Mouse (Mus musculus): ENCODE measurements around the gene Plekhg2.
"Not testable (repeated sequence)": the region's sequence is repeated elsewhere in the genome, so short reads cannot be mapped to it uniquely, and the experiment has no call there.

The Plekhg2 gene

GRCm38 (mm10) chr7:28372251-28373108 lies at the start of gene Plekhg2:
Gene Plekhg2, minus strand, starts transcription at chr7:28372599.
- peak; percentile 99 for DNase-seq (ENCODE audit: low spot score)

GRCm38 (mm10) chr7:28419416-28419815 lies 47.0 kb upstream of the Plekhg2 start:
- DNase-seq (ENCODE audit: low spot score) = no peak

- no peak for DNase-seq (ENCODE audit: low spot score)
These were observed 45.8 kb upstream of the Plekhg2 start for GRCm38 (mm10) chr7:28418096-28418670.

GRCm38 (mm10) chr7:28417368-28417767 lies 45.0 kb upstream of the Plekhg2 start:
- DNase-seq (ENCODE audit: low spot score) = no peak

GRCm38 (mm10) chr7:28412826-28413225 lies 40.4 kb upstream of the Plekhg2 start:
- no peak for DNase-seq (ENCODE audit: low spot score)

- DNase-seq (ENCODE audit: low spot score) = no peak
These were observed 38.6 kb upstream of the Plekhg2 start for GRCm38 (mm10) chr7:28410841-28411475.

- DNase-seq (ENCODE audit: low spot score) = no peak
These were observed 29.5 kb upstream of the Plekhg2 start for GRCm38 (mm10) chr7:28401942-28402341.

GRCm38 (mm10) chr7:28401030-28401429 lies 28.6 kb upstream of the Plekhg2 start:
- DNase-seq (ENCODE audit: low spot score) = no peak

GRCm38 (mm10) chr7:28398696-28399340 lies 26.4 kb upstream of the Plekhg2 start:
- no peak for DNase-seq (ENCODE audit: low spot score)

- no peak for DNase-seq (ENCODE audit: low spot score)
These were observed 25.6 kb upstream of the Plekhg2 start for GRCm38 (mm10) chr7:28398000-28398399.

- no peak for DNase-seq (ENCODE audit: low spot score)
These were observed 23.0 kb upstream of the Plekhg2 start for GRCm38 (mm10) chr7:28395425-28395824.

GRCm38 (mm10) chr7:28393272-28393951 lies 21.0 kb upstream of the Plekhg2 start:
- no peak for DNase-seq (ENCODE audit: low spot score)

- peak; percentile 74 for DNase-seq (ENCODE audit: low spot score)
These were observed 20.3 kb upstream of the Plekhg2 start, which contains the start of the genes Med29 and Paf1 for GRCm38 (mm10) chr7:28392429-28393271. Gene Med29, minus strand, starts transcription at chr7:28392708. Gene Paf1, plus strand, starts transcription at chr7:28392951.

- DNase-seq (ENCODE audit: low spot score) = no peak
These were observed 17.9 kb upstream of the Plekhg2 start for GRCm38 (mm10) chr7:28390331-28390730.

GRCm38 (mm10) chr7:28387384-28387783 lies 15.0 kb upstream of the Plekhg2 start:
- DNase-seq (ENCODE audit: low spot score) = not testable (repeated sequence)

GRCm38 (mm10) chr7:28386877-28387276 lies 14.5 kb upstream of the Plekhg2 start:
- DNase-seq (ENCODE audit: low spot score) = not testable (repeated sequence)

- peak; percentile 60 for DNase-seq (ENCODE audit: low spot score)
These were observed 14.1 kb upstream of the Plekhg2 start for GRCm38 (mm10) chr7:28386462-28386861.

- no peak for DNase-seq (ENCODE audit: low spot score)
These were observed 13.6 kb upstream of the Plekhg2 start for GRCm38 (mm10) chr7:28386007-28386406.

GRCm38 (mm10) chr7:28385196-28385595 lies 12.8 kb upstream of the Plekhg2 start:
- no peak for DNase-seq (ENCODE audit: low spot score)

- DNase-seq (ENCODE audit: low spot score) = no peak
These were observed 11.8 kb upstream of the Plekhg2 start for GRCm38 (mm10) chr7:28384162-28384561.

GRCm38 (mm10) chr7:28383606-28384005 lies 11.2 kb upstream of the Plekhg2 start:
- no peak for DNase-seq (ENCODE audit: low spot score)
